Mouse (Mus musculus) bone marrow macrophage, adult 2 months (primary cell): ENCODE measurements around the gene Asb7.

Experiments used
- CTCF ChIP-seq: IDR thresholded peaks from 2 replicates; pipeline ENCODE4 v1.5.1; 2012; ENCODE audit warnings: low read depth, mild to moderate bottlenecking, low read length, moderate library complexity
- POLR2A ChIP-seq: IDR thresholded peaks from 2 replicates; pipeline ENCODE4 v1.6.1; 2012; ENCODE audit warnings: mild to moderate bottlenecking, low read depth, low read length, borderline replicate concordance

- TF ChIP-seq POLR2A = no peak
- no peak for TF ChIP-seq CTCF
Observed at GRCm38 (mm10) chr7:66734993-66735392, 45.6 kb upstream of the Asb7 start.
